Mouse (Mus musculus): ENCODE measurements around the gene Mrps5. TPM values are rescaled to one million over a fixed set of nuclear protein-coding genes. Genes with fewer than 3 reads are reported as not detected.

Mrps5 gene
- polyA plus RNA-seq, 1 experiment from 2014 or later: 142 TPM

GRCm38 (mm10) chr2:127652335-127652734 lies 65.3 kb downstream of the Mrps5 start:
- H3K9me3 ChIP-seq: no peaks in the 10 kb centered on the region
- no peaks in the 10 kb centered on the region for H3K36me3 ChIP-seq
- no peak overlapping the region for H3K4me2 ChIP-seq
- H3K27ac ChIP-seq (replicated peaks): no peak overlapping the region
- H3K4me3 ChIP-seq: no peak overlapping the region
- H3K4me1 ChIP-seq (replicated peaks): peaks cover 14% of the 10 kb centered on the region
- ATAC-seq (ENCODE audit: low FRiP score, low read depth): no peak
- peaks cover 36% of the 10 kb centered on the region for H3K27me3 ChIP-seq
- H3K9ac ChIP-seq: no peak overlapping the region

- H3K27me3 ChIP-seq: peaks cover 41% of the 10 kb centered on the region
These were observed 65.8 kb downstream of the Mrps5 start for GRCm38 (mm10) chr2:127652805-127653204.

GRCm38 (mm10) chr2:127654786-127655185 lies 67.8 kb downstream of the Mrps5 start:
- peaks cover 45% of the 10 kb centered on the region for H3K27me3 ChIP-seq

More at GRCm38 (mm10) chr2:127652805-127653204, 65.8 kb downstream of the Mrps5 start:
- Histone ChIP-seq H3K4me1 (replicated peaks) (peaks cover 14% of the 10 kb centered on the region), H3K9me3 (no peaks in the 10 kb centered on the region), H3K36me3 (no peaks in the 10 kb centered on the region), H3K4me3 (no peak overlapping the region), H3K9ac (no peak overlapping the region), H3K27ac (replicated peaks) (no peak overlapping the region), H3K4me2 (no peak overlapping the region)
- WGBS: 90% methylated on average over 2 of the region's 2 CpGs
- no peak for ATAC-seq (ENCODE audit: low FRiP score, low read depth)

GRCm38 (mm10) chr2:127655419-127655818 lies 68.4 kb downstream of the Mrps5 start:
- H3K4me1 ChIP-seq (replicated peaks): peaks cover 14% of the 10 kb centered on the region
- no peak overlapping the region for H3K27ac ChIP-seq (replicated peaks)
- ATAC-seq (ENCODE audit: low FRiP score, low read depth): no peak
- H3K36me3 ChIP-seq: no peaks in the 10 kb centered on the region
- WGBS: 6% methylated on average over 9 of the region's 9 CpGs
- peaks cover 45% of the 10 kb centered on the region for H3K27me3 ChIP-seq
- peak overlapping the region; percentile 47 for H3K4me3 ChIP-seq
- H3K9me3 ChIP-seq: no peaks in the 10 kb centered on the region
- H3K4me2 ChIP-seq: peak overlapping the region; percentile 95
- no peak overlapping the region for H3K9ac ChIP-seq

More at GRCm38 (mm10) chr2:127654786-127655185, 67.8 kb downstream of the Mrps5 start:
- 43% methylated on average over 3 of the region's 3 CpGs for WGBS
- no peaks in the 10 kb centered on the region for H3K36me3 ChIP-seq
- no peak overlapping the region for H3K4me3 ChIP-seq
- H3K27ac ChIP-seq (replicated peaks): no peak overlapping the region
- H3K4me1 ChIP-seq (replicated peaks): peaks cover 14% of the 10 kb centered on the region
- no peak overlapping the region for H3K4me2 ChIP-seq
- ATAC-seq (ENCODE audit: low FRiP score, low read depth): no peak
- no peak overlapping the region for H3K9ac ChIP-seq
- no peaks in the 10 kb centered on the region for H3K9me3 ChIP-seq

GRCm38 (mm10) chr2:127656086-127656720 lies 69.2 kb downstream of the Mrps5 start, which contains the start of gene Mal:
Mal (minus strand) TSS chr2:127656695.
- ATAC-seq (ENCODE audit: low FRiP score, low read depth): peak; percentile 45; the same call in 1 of the 2 replicates
- Histone ChIP-seq H3K4me3 (peak within 1 kb of the TSS; percentile 47), H3K27me3 (peaks cover 45% of the 10 kb centered on the region), H3K36me3 (no peaks in the 10 kb centered on the region), H3K27ac (replicated peaks) (no peak within 1 kb of the TSS), H3K9ac (peak within 1 kb of the TSS; percentile 39), H3K4me2 (peak within 1 kb of the TSS; percentile 95), H3K4me1 (replicated peaks) (peaks cover 14% of the 10 kb centered on the region), H3K9me3 (no peaks in the 10 kb centered on the region)
- WGBS: under 1% methylated on average over 43 of the region's 43 CpGs

Other genes with a start within 250 kb of the Mrps5 start
- gene Astl, start 248.6 kb upstream of the Mrps5 start, polyA plus RNA-seq (2015; fragmentation: Nextera tagmentation; extraction: Ambion mirVana): not detected in 2 replicates
- 0.47 TPM in 2 replicates for gene Adra2b, start 224.0 kb upstream of the Mrps5 start, polyA plus RNA-seq (2015; fragmentation: Nextera tagmentation; extraction: Ambion mirVana)
- 0.18 and 0.33 TPM in 2 replicates for gene Gpat2, start 162.0 kb upstream of the Mrps5 start, polyA plus RNA-seq (2015; fragmentation: Nextera tagmentation; extraction: Ambion mirVana)
- 30.4 and 31.8 TPM in 2 replicates for gene Fahd2a, start 142.7 kb upstream of the Mrps5 start, polyA plus RNA-seq (2015; fragmentation: Nextera tagmentation; extraction: Ambion mirVana)
- gene Kcnip3, start 65.1 kb upstream of the Mrps5 start, polyA plus RNA-seq (2015; fragmentation: Nextera tagmentation; extraction: Ambion mirVana): 11.0 and 13.9 TPM in 2 replicates
- 0.09 and 0.10 TPM in 2 replicates for gene Prom2, start 45.8 kb upstream of the Mrps5 start, polyA plus RNA-seq (2015; fragmentation: Nextera tagmentation; extraction: Ambion mirVana)
- gene Zfp661, start 128 bp upstream of the Mrps5 start, polyA plus RNA-seq (2015; fragmentation: Nextera tagmentation; extraction: Ambion mirVana): 7.1 and 7.2 TPM in 2 replicates
- 2.9 and 4.8 TPM in 2 replicates for gene Mal, start 69.5 kb downstream of the Mrps5 start, polyA plus RNA-seq (2015; fragmentation: Nextera tagmentation; extraction: Ambion mirVana)
- gene Mall, start 142.7 kb downstream of the Mrps5 start, polyA plus RNA-seq (2015; fragmentation: Nextera tagmentation; extraction: Ambion mirVana): 1.4 TPM in 2 replicates
- gene Nphp1, start 201.7 kb downstream of the Mrps5 start, polyA plus RNA-seq (2015; fragmentation: Nextera tagmentation; extraction: Ambion mirVana): 14.2 and 16.8 TPM in 2 replicates
- gene Mtln, start 205.3 kb downstream of the Mrps5 start, polyA plus RNA-seq (2015; fragmentation: Nextera tagmentation; extraction: Ambion mirVana): 44.1 and 47.5 TPM in 2 replicates
- gene Bub1, start 244.6 kb downstream of the Mrps5 start, polyA plus RNA-seq (2015; fragmentation: Nextera tagmentation; extraction: Ambion mirVana): 10.9 and 12.5 TPM in 2 replicates

Measured in hindbrain, embryonic 15.5 days (tissue).